Mouse (Mus musculus) left cerebral cortex, postnatal 10 days (tissue): ENCODE results near the gene Olfr569. TPM values are rescaled to one million over a fixed set of nuclear protein-coding genes. Genes with fewer than 3 reads are reported as not detected.

Experiments
- DNase-seq, 2 experiments: peaks; one replicate each; pipeline ENCODE4 v3.0.0; 2021 to 2022; ENCODE audit warnings: low spot score in 2 of 2, mixed read lengths in 1 of 2; ENCODE audit errors: extremely low spot score in 1 of 2
- intact Hi-C: fragments of 180-260 bp; cut with DNase I; formaldehyde crosslinking; loops from one replicate; pipeline ENCODE4 v1.15.1; 2025
- total RNA-seq, 2 experiments: library from RNA; stranded (reverse); gene quantifications; 2 replicates each; pipeline ENCODE4 v1.2.3; 2021

Gene Olfr569
- not detected for total RNA-seq

DNA sequence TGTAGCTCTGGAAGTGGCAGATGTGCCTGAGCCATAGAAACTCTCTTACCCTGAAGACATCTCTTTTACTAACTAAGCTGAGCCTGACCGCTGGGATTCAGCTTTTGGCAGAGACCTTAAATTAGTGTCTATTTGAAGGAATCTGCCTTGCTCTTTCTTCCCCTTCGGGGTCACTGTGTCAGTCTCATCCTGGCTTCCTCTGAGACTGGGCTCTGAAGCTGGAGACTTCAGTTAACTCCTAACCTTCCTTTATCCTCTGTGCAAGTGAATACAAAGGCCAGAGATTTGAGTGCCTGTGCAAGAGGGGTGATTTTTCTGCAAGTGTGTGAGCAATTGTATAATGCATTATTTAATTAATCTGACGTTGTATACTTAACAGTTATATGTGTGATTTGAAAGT lies at the start of gene Olfr569:
Gene Olfr569 (minus strand): TSS at position 101 of the 400 bp plus-strand sequence.
- intact Hi-C loops, result no loop called here
- DNase-seq, result no peak

DNA sequence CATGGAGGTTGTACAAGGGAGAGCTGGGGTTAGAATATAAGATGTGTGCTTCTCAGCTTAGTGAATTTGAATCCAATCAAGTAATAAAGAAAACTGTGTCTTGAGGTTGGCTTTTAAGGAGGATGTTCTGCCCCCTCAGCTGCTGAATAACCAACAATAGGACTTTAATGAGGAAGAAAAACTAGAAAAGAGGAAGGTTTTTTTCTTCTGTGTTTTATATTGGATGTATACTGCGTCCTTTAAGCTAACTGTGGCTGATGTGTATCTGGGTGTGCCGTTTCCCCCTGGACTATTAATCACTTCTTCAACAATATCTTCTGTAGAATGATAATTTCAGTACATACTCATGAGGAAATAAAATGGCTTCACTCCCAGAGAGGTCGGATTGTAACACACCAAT lies 36.4 kb upstream of the Olfr569 start:
- no peak for DNase-seq
- intact Hi-C loops, result no loop called here

DNA sequence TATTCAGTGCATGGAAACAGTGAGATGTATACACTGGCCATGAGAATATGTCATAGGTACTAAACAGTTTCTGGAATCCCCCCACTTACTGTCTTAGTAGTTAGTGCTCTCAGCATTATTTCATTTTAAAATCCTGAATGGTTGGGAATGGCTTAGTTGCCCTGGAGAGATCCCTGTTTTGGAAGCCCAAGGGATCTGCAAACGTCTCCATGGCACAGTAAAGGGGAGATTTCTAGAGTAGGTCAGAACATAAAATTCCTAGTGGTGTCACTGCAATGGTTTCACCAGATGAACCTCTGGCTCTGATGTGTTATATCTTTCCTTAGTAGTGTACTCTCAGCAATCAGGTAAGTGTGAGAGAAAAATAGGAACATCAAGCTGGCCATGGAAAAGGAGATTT lies 33.4 kb upstream of the Olfr569 start, which contains the start of gene Olfr572:
Gene Olfr572 (plus strand): TSS at position 301 of the 400 bp plus-strand sequence.
- no peak for DNase-seq

DNA sequence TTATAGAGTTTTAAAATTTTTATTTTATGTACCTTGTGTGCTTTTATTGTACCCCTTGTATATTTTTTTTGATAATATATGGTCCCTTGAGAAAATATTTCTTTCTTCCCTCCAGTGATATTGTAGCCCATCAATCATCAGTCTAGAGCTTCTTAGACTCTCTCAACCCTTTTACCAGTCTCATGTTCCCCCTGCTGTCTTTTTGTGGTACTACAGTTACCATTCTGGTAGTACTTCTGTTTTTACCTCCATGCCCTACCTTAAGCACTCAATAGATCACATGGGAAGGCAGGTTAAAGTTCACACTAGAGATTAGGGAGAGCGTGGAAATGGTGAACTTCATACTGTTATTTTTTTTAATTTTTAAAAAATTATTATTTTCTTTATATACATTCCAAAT lies 28.9 kb upstream of the Olfr569 start:
- DNase-seq, result peak in 1 of 2 experiments; percentile 4
- intact Hi-C loops, result loop anchor here (2.0 to 10.0 kb wide), 3 partner anchors 225 to 407 kb away; partner anchors contain the start of genes Olfr556 and Olfr557

More for the DNA sequence above, 33.4 kb upstream of the Olfr569 start, which contains the start of gene Olfr572:
- intact Hi-C loops, result no loop called here

DNA sequence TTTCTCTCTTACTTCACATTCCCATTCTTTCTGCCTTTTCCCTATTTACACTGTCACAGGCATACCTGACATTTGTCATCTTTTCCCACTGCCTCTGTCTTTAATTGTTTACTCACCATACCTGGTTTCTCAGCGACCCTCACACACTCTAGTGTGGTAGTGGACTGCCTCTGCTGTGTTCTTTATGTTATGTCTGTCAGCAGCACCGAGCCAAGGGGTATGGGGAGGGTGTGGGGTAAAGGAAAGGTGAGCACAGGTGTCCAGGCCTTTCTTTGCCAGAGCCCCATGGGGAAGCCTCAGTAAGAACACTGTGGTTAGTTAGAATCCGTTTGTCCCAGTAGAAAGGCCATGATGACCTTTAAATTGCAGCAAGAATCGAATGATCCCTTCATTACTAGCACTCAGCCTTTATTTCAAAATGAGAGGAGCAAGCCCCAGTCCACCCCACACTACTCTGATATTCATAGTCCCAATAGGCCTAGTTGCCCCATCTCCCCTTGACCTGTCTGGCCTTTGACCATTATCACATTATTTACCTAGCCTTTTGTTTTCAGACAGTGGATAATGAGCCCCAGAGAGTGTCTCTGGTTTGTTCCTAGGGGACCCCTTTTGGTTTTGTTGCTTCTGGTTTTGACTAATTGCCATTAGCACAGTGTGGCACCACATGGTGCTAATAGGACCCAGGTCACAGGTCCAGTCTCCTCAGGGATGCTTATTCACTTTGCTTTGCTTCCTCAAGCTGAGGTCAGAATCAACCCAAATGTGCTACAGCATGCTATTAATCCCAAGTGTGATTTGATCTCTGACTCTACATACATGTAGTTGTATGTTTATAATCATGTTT lies 26.6 kb upstream of the Olfr569 start, which contains the start of gene Olfr571:
Gene Olfr571 (minus strand): TSS at position 505 of the 844 bp plus-strand sequence.
- intact Hi-C loops, result loop anchor here (5.0 to 10.0 kb wide), 2 partner anchors 222 to 405 kb away; partner anchors contain the start of gene Olfr557

DNA sequence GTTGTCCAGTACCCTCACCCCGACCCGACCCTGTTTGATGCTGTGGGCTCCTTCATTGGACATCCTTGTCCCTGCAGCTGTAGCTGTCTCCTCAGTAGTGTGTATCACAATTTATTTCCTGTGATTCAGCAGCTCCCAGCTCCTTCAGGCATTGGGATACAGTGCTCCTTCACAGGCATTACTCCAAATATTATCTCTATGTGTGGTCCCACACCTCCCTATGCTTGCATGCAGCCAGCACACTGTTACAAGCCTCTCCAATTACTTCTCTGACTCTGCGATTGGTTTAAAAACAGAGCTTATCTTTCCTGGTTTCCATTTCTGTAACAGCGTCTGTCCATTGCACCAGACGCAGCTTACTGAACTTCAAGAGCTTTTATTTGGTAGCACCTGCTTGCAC lies 25.7 kb upstream of the Olfr569 start:
- intact Hi-C loops, result loop anchor here (5.0 to 10.0 kb wide), 2 partner anchors 222 to 404 kb away; partner anchors contain the start of gene Olfr557

More for the DNA sequence above, 26.6 kb upstream of the Olfr569 start, which contains the start of gene Olfr571:
- no peak for DNase-seq

DNA sequence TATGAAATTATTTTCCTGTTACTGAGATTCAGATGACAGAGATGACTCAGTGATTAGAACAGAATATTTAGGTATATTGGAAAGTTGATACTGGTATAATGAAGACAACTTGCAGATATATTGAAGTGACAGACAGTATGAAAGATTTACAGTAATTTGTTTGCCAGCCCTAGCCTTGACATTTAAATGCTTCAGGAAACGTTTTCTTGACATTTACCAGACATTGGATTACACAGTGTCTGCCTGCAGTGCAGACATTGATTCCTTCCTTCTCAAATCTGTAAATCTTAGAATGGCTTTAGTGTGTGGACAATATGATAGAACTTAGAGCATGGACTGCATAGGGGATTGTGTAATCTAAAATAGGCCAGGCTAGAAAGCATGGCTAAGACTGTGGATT lies 24.6 kb upstream of the Olfr569 start:
- DNase-seq, result no peak
- intact Hi-C loops, result loop anchor here (5.0 to 10.0 kb wide), 2 partner anchors 220 to 403 kb away; partner anchors contain the start of gene Olfr557

More for the DNA sequence above, 25.7 kb upstream of the Olfr569 start:
- DNase-seq, result no peak

DNA sequence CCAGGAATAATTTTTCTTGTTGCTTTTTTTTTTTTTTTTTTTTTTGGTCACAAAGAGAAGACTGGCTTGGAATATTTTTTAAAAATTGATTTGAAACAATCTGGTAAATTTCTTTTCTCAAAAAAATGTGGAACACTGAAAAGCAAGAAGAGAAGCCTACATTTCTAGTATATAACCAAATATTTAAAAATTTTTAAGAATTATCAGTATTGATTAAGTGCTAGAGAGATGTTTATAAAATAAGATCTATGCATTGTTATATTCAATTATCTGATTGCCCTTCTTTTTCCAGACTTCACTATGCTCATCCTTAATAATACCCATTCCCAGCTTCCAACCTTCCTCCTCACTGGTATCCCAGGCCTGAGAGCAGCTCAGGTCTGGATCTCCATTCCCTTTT lies 13.9 kb downstream of the Olfr569 start, which contains the start of gene Olfr568:
Gene Olfr568 (plus strand): TSS at position 301 of the 400 bp plus-strand sequence.
- intact Hi-C loops, result no loop called here
- no peak for DNase-seq

DNA sequence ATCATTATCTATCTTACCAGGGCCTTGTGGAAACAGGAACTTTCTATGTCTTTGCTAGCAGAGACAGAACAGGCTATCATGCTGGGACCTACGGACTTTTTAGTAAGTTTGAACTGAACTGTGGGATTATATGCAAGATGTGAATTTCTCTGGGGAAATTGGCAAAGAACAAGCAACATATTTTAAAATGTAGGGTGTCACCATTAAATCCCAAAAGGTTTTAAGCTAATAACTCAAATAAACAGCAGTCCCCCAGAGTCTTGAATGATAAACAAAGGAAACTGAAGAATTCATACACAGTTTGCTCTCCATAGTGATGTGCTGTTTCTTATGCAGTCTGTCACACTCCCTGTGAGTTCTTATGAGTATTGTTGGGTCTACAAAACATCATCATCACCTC lies 32.0 kb downstream of the Olfr569 start, which contains the start of gene Olfr566:
Gene Olfr566 (minus strand): TSS at position 101 of the 400 bp plus-strand sequence.
- intact Hi-C loops, result no loop called here
- DNase-seq, result no peak

DNA sequence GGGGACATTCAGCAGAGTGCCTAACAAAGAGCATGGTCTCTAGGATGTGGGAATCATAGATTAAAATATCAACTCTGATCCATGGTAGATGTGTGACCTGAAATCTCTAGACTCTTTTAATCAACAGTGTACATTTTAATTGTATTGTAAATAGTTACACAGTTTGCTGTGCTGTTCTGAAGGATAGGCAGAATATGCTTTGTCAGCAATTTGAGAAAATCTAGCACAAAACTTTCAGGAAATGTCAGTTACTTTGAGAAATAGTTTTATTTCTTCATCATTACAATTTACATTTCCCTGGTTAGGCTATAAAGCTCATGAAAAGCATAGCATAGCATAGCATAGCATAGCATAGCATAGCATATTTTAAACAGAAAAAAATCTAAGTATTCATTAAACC lies 34.9 kb downstream of the Olfr569 start:
- intact Hi-C loops, result no loop called here
- no peak for DNase-seq

Other genes with a start within 250 kb of the Olfr569 start
- gene Olfr555, start 232.1 kb downstream of the Olfr569 start, total RNA-seq, result not detected
- not detected for gene Olfr556, start 226.0 kb downstream of the Olfr569 start, total RNA-seq
- 1 to 10 TPM; 4.9 to 5.4 TPM for gene Trim68, start 203.6 kb downstream of the Olfr569 start, total RNA-seq
- not detected for gene Olfr557, start 195.0 kb downstream of the Olfr569 start, total RNA-seq
- under 1 TPM; 0.15 to 0.32 TPM for gene Olfr558, start 188.7 kb downstream of the Olfr569 start, total RNA-seq
- not detected for gene Olfr33, start 171.8 kb downstream of the Olfr569 start, total RNA-seq
- not detected for gene Olfr559, start 163.4 kb downstream of the Olfr569 start, total RNA-seq
- not detected for gene Olfr560, start 131.5 kb downstream of the Olfr569 start, total RNA-seq
- gene Olfr78, start 131.4 kb downstream of the Olfr569 start, total RNA-seq, result under 1 TPM; 0.51 to 0.55 TPM
- gene Olfr561, start 119.7 kb downstream of the Olfr569 start, total RNA-seq, result not detected
- gene Olfr564, start 87.4 kb downstream of the Olfr569 start, total RNA-seq, result not detected
- gene Olfr566, start 32.1 kb downstream of the Olfr569 start, total RNA-seq, result not detected
- gene Olfr568, start 13.8 kb downstream of the Olfr569 start, total RNA-seq, result not detected
- not detected for gene Olfr570, start 3.7 kb upstream of the Olfr569 start, total RNA-seq
- gene Olfr571, start 26.7 kb upstream of the Olfr569 start, total RNA-seq, result not detected
- gene Olfr572, start 33.5 kb upstream of the Olfr569 start, total RNA-seq, result not detected
- not detected for gene Olfr573-ps1, start 51.7 kb upstream of the Olfr569 start, total RNA-seq
- not detected for gene Olfr574, start 57.6 kb upstream of the Olfr569 start, total RNA-seq
- gene Olfr575, start 67.9 kb upstream of the Olfr569 start, total RNA-seq, result not detected
- not detected for gene Olfr576, start 71.8 kb upstream of the Olfr569 start, total RNA-seq
- not detected for gene Olfr577, start 85.1 kb upstream of the Olfr569 start, total RNA-seq
- not detected for gene Olfr578, start 98.4 kb upstream of the Olfr569 start, total RNA-seq
- not detected for gene Olfr582, start 147.1 kb upstream of the Olfr569 start, total RNA-seq
- gene Olfr583, start 160.4 kb upstream of the Olfr569 start, total RNA-seq, result not detected
- not detected for gene Olfr584, start 191.0 kb upstream of the Olfr569 start, total RNA-seq
- gene Olfr585, start 206.8 kb upstream of the Olfr569 start, total RNA-seq, result not detected
- gene Olfr586, start 234.8 kb upstream of the Olfr569 start, total RNA-seq, result not detected
- gene Olfr588-ps1, start 250.0 kb upstream of the Olfr569 start, total RNA-seq, result not detected